Mouse (Mus musculus) lung, postnatal 25 days (tissue): ENCODE data around the gene Denr.

ENCODE experiments used
- DNase-seq: peaks from one replicate; pipeline ENCODE4 v3.0.0; 2022; ENCODE audit warnings: low spot score

Gene Denr

GRCm38 (mm10) chr5:123907631-123907977 is 629 bp downstream of the Denr start:
- no peak for DNase-seq

- DNase-seq, result no peak
Observed at GRCm38 (mm10) chr5:123914852-123915251, 7.9 kb downstream of the Denr start.

- DNase-seq, result no peak
Observed at GRCm38 (mm10) chr5:123922112-123922511, 15.1 kb downstream of the Denr start.

- no peak for DNase-seq
Observed at GRCm38 (mm10) chr5:123927118-123927517, 20.1 kb downstream of the Denr start, which contains the start of gene Gm43518. TSS of gene Gm43518 (plus strand) at chr5:123927418.

- DNase-seq, result peak; percentile 95
Observed at GRCm38 (mm10) chr5:123930508-123930989, 23.6 kb downstream of the Denr start, which contains the start of gene Ccdc62. TSS of gene Ccdc62 (plus strand) at chr5:123930679.

GRCm38 (mm10) chr5:123931131-123931530 is 24.2 kb downstream of the Denr start:
- no peak for DNase-seq

GRCm38 (mm10) chr5:123932927-123933326 is 26.0 kb downstream of the Denr start:
- DNase-seq, result no peak

GRCm38 (mm10) chr5:123933556-123933955 is 26.6 kb downstream of the Denr start:
- DNase-seq, result no peak

- DNase-seq, result no peak
Observed at GRCm38 (mm10) chr5:123933957-123934591, 27.1 kb downstream of the Denr start.

- DNase-seq, result no peak
Observed at GRCm38 (mm10) chr5:123935931-123936330, 29.0 kb downstream of the Denr start.

- DNase-seq, result no peak
Observed at GRCm38 (mm10) chr5:123938479-123938878, 31.5 kb downstream of the Denr start.

GRCm38 (mm10) chr5:123946546-123946945 is 39.6 kb downstream of the Denr start:
- no peak for DNase-seq

GRCm38 (mm10) chr5:123947041-123947761 is 40.2 kb downstream of the Denr start:
- DNase-seq, result peak; percentile 71

GRCm38 (mm10) chr5:123952365-123953045 is 45.5 kb downstream of the Denr start:
- DNase-seq, result no peak

- no peak for DNase-seq
Observed at GRCm38 (mm10) chr5:123957213-123957612, 50.2 kb downstream of the Denr start.

GRCm38 (mm10) chr5:123959018-123959417 is 52.0 kb downstream of the Denr start:
- no peak for DNase-seq

GRCm38 (mm10) chr5:123960129-123960528 is 53.2 kb downstream of the Denr start:
- DNase-seq, result no peak

GRCm38 (mm10) chr5:123961046-123961445 is 54.1 kb downstream of the Denr start:
- DNase-seq, result no peak

- no peak for DNase-seq
Observed at GRCm38 (mm10) chr5:123964208-123964607, 57.2 kb downstream of the Denr start.

GRCm38 (mm10) chr5:123966759-123967158 is 59.8 kb downstream of the Denr start:
- DNase-seq, result no peak

GRCm38 (mm10) chr5:123968468-123968867 is 61.5 kb downstream of the Denr start:
- no peak for DNase-seq

- DNase-seq, result no peak
Observed at GRCm38 (mm10) chr5:123969216-123969615, 62.2 kb downstream of the Denr start.

GRCm38 (mm10) chr5:123970576-123970975 is 63.6 kb downstream of the Denr start:
- DNase-seq, result no peak
